Mouse (Mus musculus) MEL (cell line): ENCODE measurements at regions not wholly inside any gene's neighbourhood (a gene's known extent, or its start where the extent isn't known, plus 50 kb on each side); places are given as distances from the start of the nearest gene placed in this dataset.

Experiments
- DNase-seq: peaks from one replicate; pipeline ENCODE4 v3.0.0; 2011; ENCODE audit warnings: low read depth, low spot score
- H3K27ac ChIP-seq: 2 replicates; pipeline ENCODE4 v1.5.1; 2012; ENCODE audit warnings: low read depth, mild to moderate bottlenecking, control low read depth, low read length, moderate library complexity; ENCODE audit not compliant: control insufficient read depth
- H3K27me3 ChIP-seq, 2 experiments: fragments of 150-350 bp in 1 of 2; sonication (generic) in 1 of 2; 2 replicates each; pipeline ENCODE4 v1.6.1; 2012; ENCODE audit warnings: low read length in 2 of 2, mild to moderate bottlenecking in 2 of 2, improper control_type of control experiment in 1 of 2, moderate library complexity in 1 of 2; ENCODE audit not compliant: insufficient read depth in 2 of 2, control insufficient read depth in 1 of 2
- H3K36me3 ChIP-seq, 2 experiments: 2 replicates each; pipeline ENCODE4 v1.6.1; 2012 to 2014; ENCODE audit warnings: low read length in 2 of 2, improper control_type of control experiment in 1 of 2, inconsistent platforms in 1 of 2, mild to moderate bottlenecking in 1 of 2; ENCODE audit not compliant: insufficient read depth in 2 of 2, control insufficient read depth in 1 of 2
- H3K4me1 ChIP-seq, 2 experiments: fragments of 150-350 bp in 1 of 2; sonication (generic) in 1 of 2; 2 replicates each; pipeline ENCODE4 v1.6.1; 2012; ENCODE audit warnings: low read length in 2 of 2, improper control_type of control experiment in 1 of 2, mild to moderate bottlenecking in 1 of 2; ENCODE audit not compliant: insufficient read depth in 2 of 2, control insufficient read depth in 1 of 2
- H3K4me3 ChIP-seq, 2 experiments: fragments of 150-350 bp in 1 of 2; sonication (generic) in 1 of 2; 2 replicates each; pipeline ENCODE4 v1.5.1; 2012; ENCODE audit warnings: low read depth in 2 of 2, low read length in 2 of 2, mild to moderate bottlenecking in 2 of 2, moderate library complexity in 2 of 2, control low read depth in 1 of 2, improper control_type of control experiment in 1 of 2; ENCODE audit not compliant: control insufficient read depth in 1 of 2, insufficient read depth in 1 of 2
- H3K79me2 ChIP-seq: 2 replicates; pipeline ENCODE4 v1.6.1; 2012; ENCODE audit warnings: mild to moderate bottlenecking, low read length, moderate library complexity; ENCODE audit not compliant: control insufficient read depth, poor library complexity, insufficient read depth
- H3K9ac ChIP-seq: 2 replicates; pipeline ENCODE4 v1.6.1; 2012; ENCODE audit warnings: low read depth, mild to moderate bottlenecking, control low read depth, low read length, moderate library complexity; ENCODE audit not compliant: control insufficient read depth, poor library complexity, severe bottlenecking
- H3K9me3 ChIP-seq: fragments of 150-350 bp; sonication (generic); replicated peaks from 2 replicates; pipeline ENCODE4 v1.6.1; 2012; ENCODE audit warnings: mild to moderate bottlenecking, low read length, improper control_type of control experiment, moderate library complexity; ENCODE audit not compliant: insufficient read depth
- BHLHE40 ChIP-seq: IDR thresholded peaks from 2 replicates; pipeline ENCODE4 v1.6.1; 2012; ENCODE audit warnings: low read depth, mild to moderate bottlenecking, inconsistent platforms, low read length, improper control_type of control experiment, borderline replicate concordance
- CTCF ChIP-seq, 3 experiments: IDR thresholded peaks in 2 of 3; conservative IDR thresholded peaks in 1 of 3; 2 replicates each; pipeline ENCODE4 v1.5.1; 2011 to 2012; ENCODE audit warnings: low read length in 3 of 3, low read depth in 2 of 3, mild to moderate bottlenecking in 2 of 3, improper control_type of control experiment in 1 of 3, inconsistent platforms in 1 of 3, mixed read lengths in 1 of 3, moderate library complexity in 1 of 3; ENCODE audit not compliant: control insufficient read depth in 1 of 3, insufficient read depth in 1 of 3, poor library complexity in 1 of 3, severe bottlenecking in 1 of 3
- E2F4 ChIP-seq: IDR thresholded peaks from 2 replicates; pipeline ENCODE4 v1.6.1; 2011; ENCODE audit warnings: low read depth, low read length, improper control_type of control experiment, borderline replicate concordance
- EP300 ChIP-seq, 2 experiments: IDR thresholded peaks; 2 replicates each; pipeline ENCODE4 v1.6.1; 2011; ENCODE audit warnings: improper control_type of control experiment in 2 of 2, low read length in 2 of 2, low read depth in 1 of 2, mild to moderate bottlenecking in 1 of 2
- ETS1 ChIP-seq: IDR thresholded peaks from 2 replicates; pipeline ENCODE4 v1.6.1; 2012; ENCODE audit warnings: low read depth, mild to moderate bottlenecking, inconsistent platforms, low read length, improper control_type of control experiment, moderate library complexity
- GATA1 ChIP-seq: IDR thresholded peaks from 2 replicates; pipeline ENCODE4 v1.6.1; 2011; ENCODE audit warnings: low read depth, low read length, improper control_type of control experiment
- KAT2A ChIP-seq: conservative IDR thresholded peaks from 2 replicates; pipeline ENCODE4 v1.6.1; 2012; ENCODE audit warnings: low read depth, low read length, improper control_type of control experiment, inconsistent platforms
- MEF2A ChIP-seq: IDR thresholded peaks from 2 replicates; pipeline ENCODE4 v1.6.1; 2014; ENCODE audit warnings: low read depth, mild to moderate bottlenecking, inconsistent platforms, low read length, improper control_type of control experiment; ENCODE audit not compliant: poor library complexity, insufficient replicate concordance, severe bottlenecking; ENCODE audit errors: extremely low read depth
- MYB ChIP-seq: IDR thresholded peaks from 2 replicates; pipeline ENCODE4 v1.6.1; 2011; ENCODE audit warnings: mild to moderate bottlenecking, low read depth, low read length, improper control_type of control experiment
- MYC ChIP-seq: IDR thresholded peaks from 2 replicates; pipeline ENCODE4 v1.6.1; 2011; ENCODE audit warnings: low read depth, mild to moderate bottlenecking, low read length, improper control_type of control experiment, moderate library complexity
- NRF1 ChIP-seq: IDR thresholded peaks from 2 replicates; pipeline ENCODE4 v1.6.1; 2014; ENCODE audit warnings: low read depth, mild to moderate bottlenecking, inconsistent platforms, low read length, improper control_type of control experiment, moderate library complexity; ENCODE audit not compliant: poor library complexity, insufficient read depth, severe bottlenecking
- RAD21 ChIP-seq: IDR thresholded peaks from 2 replicates; pipeline ENCODE4 v1.6.1; 2011; ENCODE audit warnings: mild to moderate bottlenecking, low read depth, low read length, improper control_type of control experiment
- TBP ChIP-seq: IDR thresholded peaks from 2 replicates; pipeline ENCODE4 v1.8.0; 2011; ENCODE audit warnings: low read depth, low read length, improper control_type of control experiment
- TCF12 ChIP-seq: IDR thresholded peaks from 2 replicates; pipeline ENCODE4 v1.6.1; 2014; ENCODE audit warnings: low read depth, mild to moderate bottlenecking, inconsistent platforms, low read length, improper control_type of control experiment, moderate library complexity
- UBTF ChIP-seq: IDR thresholded peaks from 2 replicates; pipeline ENCODE4 v1.6.1; 2012; ENCODE audit warnings: low read depth, mild to moderate bottlenecking, inconsistent platforms, low read length, improper control_type of control experiment, moderate library complexity, borderline replicate concordance; ENCODE audit not compliant: insufficient read depth
- USF1 ChIP-seq: IDR thresholded peaks from 2 replicates; pipeline ENCODE4 v1.6.1; 2014; ENCODE audit warnings: low read depth, mild to moderate bottlenecking, inconsistent platforms, low read length, improper control_type of control experiment, moderate library complexity
- ZC3H11A ChIP-seq: IDR thresholded peaks from 2 replicates; pipeline ENCODE4 v1.6.1; 2012; ENCODE audit warnings: low read depth, mild to moderate bottlenecking, inconsistent platforms, low read length, improper control_type of control experiment

GRCm38 (mm10) chr12:54286911-54287819 is 83.5 kb upstream of the Egln3 start:
- Histone ChIP-seq H3K9ac (no peak overlapping the region), H3K79me2 (no peaks in the 10 kb centered on the region), H3K36me3 (peaks cover 0 to 7% of the 10 kb centered on the region in 2 experiments; a peak in 2 of 4 replicates), H3K4me1 (peaks cover 16 to 20% of the 10 kb centered on the region in 2 experiments), H3K27ac (no peak overlapping the region), H3K4me3 (no peak overlapping the region), H3K27me3 (no peaks in the 10 kb centered on the region), H3K9me3 (no peaks in the 10 kb centered on the region)
- no peak for TF ChIP-seq MYB
- no peak for TF ChIP-seq CTCF (IDR thresholded peaks at IDR 0.05 in 2 of 3, conservative IDR thresholded peaks at IDR 0.05 in 1 of 3; ENCODE audit: control insufficient read depth in 1 of 3, insufficient read depth in 1 of 3, low read depth in 2 of 3, low read length in 3 of 3, poor library complexity in 1 of 3, severe bottlenecking in 1 of 3)
- no peak for TF ChIP-seq BHLHE40
- no peak for TF ChIP-seq TCF12
- TF ChIP-seq E2F4: no peak
- TF ChIP-seq RAD21: no peak
- TF ChIP-seq MYC: no peak
- TF ChIP-seq GATA1: no peak
- no peak for TF ChIP-seq KAT2A
- TF ChIP-seq UBTF: no peak
- no peak for TF ChIP-seq USF1
- TF ChIP-seq MEF2A: no peak
- no peak for TF ChIP-seq ZC3H11A
- no peak for DNase-seq

GRCm38 (mm10) chr12:54283646-54284045 is 80.0 kb upstream of the Egln3 start:
- no peaks in the 10 kb centered on the region for H3K27me3 ChIP-seq
- no peak overlapping the region for H3K9ac ChIP-seq
- no peaks in the 10 kb centered on the region for H3K79me2 ChIP-seq
- peaks cover 0 to 7% of the 10 kb centered on the region in 2 experiments; a peak in 2 of 4 replicates for H3K36me3 ChIP-seq
- no peak for TF ChIP-seq RAD21
- TF ChIP-seq NRF1: no peak
- TF ChIP-seq TBP: no peak
- TF ChIP-seq ETS1: peak; percentile 23; the same call in 1 of the 2 replicates
- TF ChIP-seq UBTF: no peak
- peak; percentile 31 to 51; a peak in 2 of 4 replicates for TF ChIP-seq EP300 (IDR thresholded peaks at IDR 0.05; ENCODE audit: low read depth in 1 of 2, low read length in 2 of 2)
- H3K9me3 ChIP-seq: no peaks in the 10 kb centered on the region
- H3K27ac ChIP-seq: peak overlapping the region; percentile 30; the same call in 1 of the 2 replicates
- H3K4me1 ChIP-seq: peaks cover 16 to 20% of the 10 kb centered on the region in 2 experiments
- DNase-seq: peak; percentile 71
- H3K4me3 ChIP-seq: no peak overlapping the region
